Mouse (Mus musculus): ENCODE results near the gene Tmem171.

The Tmem171 gene

GRCm38 (mm10) chr13:98651228-98651977, 43.2 kb downstream of the Tmem171 start:
- in situ Hi-C loops (cut with MboI; ENCODE audit: low sequenced_read_pairs) = no loop called here

GRCm38 (mm10) chr13:98647775-98648568, 46.7 kb downstream of the Tmem171 start:
- in situ Hi-C loops (cut with MboI; ENCODE audit: low sequenced_read_pairs) = no loop called here

GRCm38 (mm10) chr13:98638507-98639166, 56.0 kb downstream of the Tmem171 start:
- in situ Hi-C loops (cut with MboI; ENCODE audit: low sequenced_read_pairs) = no loop called here

GRCm38 (mm10) chr13:98637145-98637544, 57.5 kb downstream of the Tmem171 start, which contains the start of gene Tmem174:
Tmem174 (minus strand) TSS chr13:98637410.
- in situ Hi-C loops (cut with MboI; ENCODE audit: low sequenced_read_pairs) = no loop called here

GRCm38 (mm10) chr13:98636571-98636970, 58.1 kb downstream of the Tmem171 start:
- in situ Hi-C loops (cut with MboI; ENCODE audit: low sequenced_read_pairs) = no loop called here

Data from CH12F3 (cell line).